Mouse (Mus musculus) ovary, postnatal 36 days (tissue): ENCODE data around the gene Fgfr2.

Source experiments
- DNase-seq: peaks from one replicate; pipeline ENCODE4 v3.0.0; 2022; ENCODE audit warnings: low spot score, mixed read lengths

Gene Fgfr2

GRCm38 (mm10) chr7:130261684-130262527, 2861.2 kb downstream of the Fgfr2 start:
- peak; percentile 28 for DNase-seq

DNA sequence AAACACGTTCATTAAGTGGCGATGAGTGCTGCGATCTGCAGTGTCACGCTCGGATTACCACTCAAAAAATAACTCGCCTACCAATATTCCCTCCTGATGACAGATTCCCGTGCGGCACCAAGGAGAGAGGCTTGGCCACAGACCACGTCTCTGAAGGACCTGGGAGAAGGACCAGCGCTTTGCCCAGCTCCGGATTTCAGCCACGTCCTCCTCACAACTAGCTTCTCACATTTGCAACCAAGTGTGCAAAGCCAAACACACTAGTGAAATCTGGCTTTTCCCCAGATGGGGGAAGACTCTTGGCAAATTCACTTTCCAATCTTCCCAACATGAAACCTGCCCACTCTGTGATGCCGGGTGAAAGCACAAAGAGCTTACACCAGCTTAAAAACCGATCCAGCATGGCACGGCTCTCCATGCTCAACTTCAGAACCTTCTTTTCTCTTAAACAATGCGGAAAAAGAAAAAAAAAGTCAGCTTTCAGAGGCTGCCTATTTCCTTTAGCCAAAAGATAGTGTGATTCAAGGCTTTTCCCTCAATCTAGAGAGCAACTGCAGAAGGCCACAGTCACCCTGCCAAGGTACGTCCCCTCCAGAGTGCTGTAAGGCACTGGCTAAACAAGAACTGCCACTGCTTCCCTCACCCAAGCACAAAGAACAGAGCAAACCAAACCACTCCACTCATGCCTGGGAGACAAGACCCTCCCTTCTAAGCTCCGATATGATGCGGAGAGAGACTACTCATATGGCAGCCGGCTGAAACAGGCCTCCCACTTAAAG, 2862.1 kb downstream of the Fgfr2 start:
- DNase-seq: peak; percentile 28

- DNase-seq: no peak
Observed at GRCm38 (mm10) chr7:130260060-130260459, 2863.1 kb downstream of the Fgfr2 start.

GRCm38 (mm10) chr7:130258704-130259295, 2864.3 kb downstream of the Fgfr2 start:
- DNase-seq: no peak

GRCm38 (mm10) chr7:130257991-130258703, 2865.0 kb downstream of the Fgfr2 start:
- no peak for DNase-seq

- DNase-seq: no peak
Observed at GRCm38 (mm10) chr7:130253264-130253663, 2869.9 kb downstream of the Fgfr2 start.

DNA sequence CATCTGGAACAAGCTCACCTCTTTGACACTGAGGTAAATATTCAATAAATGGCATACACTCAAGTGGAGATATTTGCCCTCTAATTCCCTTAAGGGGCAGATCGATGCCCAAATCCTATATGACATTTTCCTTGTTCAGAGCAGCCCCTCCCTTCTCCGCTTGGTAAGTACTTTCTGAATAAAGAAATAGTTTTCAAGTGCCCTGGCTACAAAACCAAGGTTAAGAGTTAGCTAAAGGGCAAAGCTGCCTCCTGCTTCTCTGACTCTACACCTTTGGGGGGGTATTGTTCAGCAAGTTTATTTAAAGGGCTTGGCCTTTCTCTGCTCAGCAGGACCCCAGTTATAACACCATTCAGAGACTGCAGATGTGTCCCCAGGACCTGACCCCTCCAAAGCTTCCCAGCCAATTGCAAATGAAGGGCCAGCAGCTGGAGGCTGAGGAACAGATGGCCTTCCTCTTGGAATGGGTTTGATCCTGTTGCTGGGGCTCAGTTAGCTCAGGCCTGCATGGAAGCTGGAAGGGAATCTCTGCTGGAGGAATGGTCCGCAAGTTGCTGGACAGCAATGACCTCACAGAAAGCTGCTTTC, 2871.1 kb downstream of the Fgfr2 start:
- no peak for DNase-seq

GRCm38 (mm10) chr7:130250994-130251393, 2872.2 kb downstream of the Fgfr2 start:
- no peak for DNase-seq

- DNase-seq: no peak
Observed at GRCm38 (mm10) chr7:130248403-130248802, 2874.7 kb downstream of the Fgfr2 start.

- no peak for DNase-seq
Observed at GRCm38 (mm10) chr7:130247831-130248230, 2875.3 kb downstream of the Fgfr2 start.

DNA sequence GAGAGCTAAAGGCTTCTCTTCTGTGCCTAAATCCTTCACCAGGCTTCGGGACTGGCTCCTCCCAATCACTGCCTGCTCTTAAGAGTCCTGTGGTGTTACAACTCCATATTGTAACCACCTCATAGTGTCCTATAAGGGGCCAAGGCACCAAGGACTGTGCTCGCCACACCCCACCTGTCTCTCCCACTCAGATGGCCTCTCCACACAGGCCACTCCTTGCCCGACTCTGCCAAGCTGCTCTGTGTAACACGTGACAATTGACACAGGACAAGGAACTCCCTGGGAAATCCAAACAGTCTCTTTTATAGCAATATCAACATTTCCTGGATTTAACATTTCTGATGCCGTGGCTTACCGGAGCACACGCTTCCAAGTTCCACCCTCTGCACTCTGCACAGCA, 2876.7 kb downstream of the Fgfr2 start:
- no peak for DNase-seq

GRCm38 (mm10) chr7:130244545-130244944, 2878.6 kb downstream of the Fgfr2 start:
- DNase-seq: no peak

DNA sequence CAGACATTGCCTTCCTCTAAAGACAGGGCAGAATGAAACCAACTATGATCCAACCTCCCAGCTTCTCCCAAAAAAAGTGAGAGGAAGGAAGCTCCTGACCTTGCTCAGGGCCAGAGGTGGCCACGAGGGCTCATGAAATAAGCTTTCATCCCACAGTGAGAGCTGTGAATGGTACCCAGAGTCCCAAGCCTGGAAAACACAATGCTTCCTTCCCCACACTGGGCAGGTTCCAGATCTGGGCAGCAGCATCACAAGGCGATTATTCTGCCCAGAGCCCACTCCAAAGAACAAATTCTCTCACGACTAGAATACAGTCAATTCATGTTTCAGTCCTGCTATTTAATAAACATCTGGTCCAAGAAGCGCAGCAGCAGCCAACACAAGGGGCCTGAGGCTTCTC, 2879.3 kb downstream of the Fgfr2 start:
- DNase-seq: no peak

- no peak for DNase-seq
Observed at GRCm38 (mm10) chr7:130240191-130240590, 2883.0 kb downstream of the Fgfr2 start.

DNA sequence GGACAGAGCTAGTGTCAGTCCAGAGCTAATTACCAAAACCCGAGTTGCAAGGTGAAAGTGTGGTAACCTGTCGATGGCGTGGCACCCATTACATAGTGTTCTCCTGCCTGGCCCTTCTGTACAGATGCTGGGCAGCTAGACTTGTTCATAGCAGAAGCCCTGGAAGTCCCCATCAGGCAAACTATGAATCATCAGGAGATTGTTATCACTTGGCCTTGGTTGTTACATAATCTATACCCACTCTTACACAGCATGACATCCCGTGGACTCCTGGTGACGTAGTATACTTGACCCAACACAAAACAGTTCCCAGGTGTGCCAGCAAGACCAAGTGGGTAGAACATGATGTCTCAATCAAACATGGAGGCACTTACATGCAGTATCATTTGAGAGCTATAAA, 2885.9 kb downstream of the Fgfr2 start:
- no peak for DNase-seq

GRCm38 (mm10) chr7:130233777-130234176, 2889.4 kb downstream of the Fgfr2 start:
- DNase-seq: no peak

DNA sequence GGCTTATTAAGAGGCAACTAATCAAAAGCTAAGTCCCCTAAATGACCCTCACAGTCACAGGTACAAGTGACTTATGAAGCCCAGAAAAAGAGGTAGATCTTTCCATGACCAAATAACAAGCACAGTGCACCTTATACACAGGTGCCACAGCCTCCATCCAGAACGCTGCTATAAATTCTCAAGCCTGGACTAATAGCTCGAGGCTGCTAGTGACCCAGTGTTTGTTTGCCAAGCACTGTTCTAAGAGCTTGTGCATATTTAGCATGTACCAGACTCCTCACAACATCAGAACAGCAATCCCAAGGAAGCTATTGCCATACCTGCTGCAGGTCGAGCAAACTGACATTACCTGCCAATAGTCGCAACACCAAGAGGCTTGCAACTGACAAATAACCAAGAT, 2893.1 kb downstream of the Fgfr2 start:
- no peak for DNase-seq

GRCm38 (mm10) chr7:130225227-130225626, 2897.9 kb downstream of the Fgfr2 start:
- DNase-seq: no peak

DNA sequence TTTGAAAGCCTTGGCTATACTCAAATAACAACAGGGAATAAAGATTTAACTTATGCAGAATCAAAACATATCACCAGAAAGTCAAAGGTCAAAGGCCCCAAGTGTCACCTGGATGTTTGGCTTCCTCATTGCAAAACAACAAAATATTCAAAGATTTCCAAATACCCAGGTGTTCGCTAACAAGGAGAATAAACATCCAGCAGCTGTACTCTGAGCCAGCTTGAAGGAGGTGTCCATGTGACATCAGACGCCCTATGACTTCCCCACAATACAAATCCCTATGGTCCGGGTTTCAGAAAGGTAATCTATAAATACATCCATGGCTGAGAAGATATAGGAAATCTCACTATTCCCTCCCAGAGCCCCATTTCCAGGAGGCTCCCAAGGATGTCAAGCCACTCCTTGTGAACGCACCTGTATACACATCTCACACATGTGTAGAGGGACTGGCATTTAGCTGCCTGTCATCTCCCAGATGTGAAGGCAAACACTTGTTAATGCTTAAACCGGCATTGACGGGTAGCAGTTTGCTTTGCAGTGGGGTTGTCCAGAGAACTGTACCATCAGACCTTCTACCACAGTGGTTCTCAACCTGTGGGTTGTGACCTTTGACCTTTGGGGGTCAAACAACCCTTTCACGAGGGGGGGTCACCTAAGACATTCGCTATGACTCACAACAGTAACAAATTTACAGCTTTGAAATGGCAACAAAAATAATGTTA, 2900.4 kb downstream of the Fgfr2 start:
- DNase-seq: no peak

DNA sequence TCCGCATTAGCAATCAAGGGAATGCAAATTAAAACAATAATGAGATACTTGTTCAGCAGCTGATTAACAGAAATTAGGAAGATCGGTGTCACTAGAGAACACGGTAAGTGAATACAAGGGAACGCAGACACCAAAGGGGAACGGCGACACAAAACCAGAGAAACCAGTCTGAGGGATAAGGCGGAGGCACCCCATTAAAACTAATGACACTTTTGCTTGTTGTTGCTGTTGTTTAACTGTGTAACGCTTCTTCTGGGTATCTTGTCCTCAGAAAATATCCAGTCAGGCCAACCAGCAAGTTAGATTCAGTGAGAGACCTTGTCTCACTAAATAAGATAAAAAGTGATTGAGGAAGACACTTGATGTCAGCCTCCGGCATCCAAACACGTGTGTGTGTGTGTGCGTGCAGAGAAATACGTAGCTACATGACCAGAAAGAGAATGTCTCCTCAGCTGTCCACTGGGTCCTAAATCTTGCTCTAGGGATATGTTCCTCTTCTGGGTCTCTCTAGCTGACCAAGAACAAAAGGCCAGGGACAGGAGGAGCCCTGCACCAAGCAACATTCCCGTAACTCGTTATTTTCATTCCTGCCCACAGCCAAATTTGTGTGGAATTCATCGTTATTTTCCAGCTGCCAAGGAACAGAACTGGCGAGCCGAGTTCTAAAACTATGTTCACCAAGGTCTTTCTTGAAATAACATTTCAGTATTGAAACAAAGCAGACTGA, 2901.3 kb downstream of the Fgfr2 start:
- DNase-seq: no peak
